Mouse (Mus musculus): ENCODE results near the gene Sdf2.

Gene Sdf2

DNA sequence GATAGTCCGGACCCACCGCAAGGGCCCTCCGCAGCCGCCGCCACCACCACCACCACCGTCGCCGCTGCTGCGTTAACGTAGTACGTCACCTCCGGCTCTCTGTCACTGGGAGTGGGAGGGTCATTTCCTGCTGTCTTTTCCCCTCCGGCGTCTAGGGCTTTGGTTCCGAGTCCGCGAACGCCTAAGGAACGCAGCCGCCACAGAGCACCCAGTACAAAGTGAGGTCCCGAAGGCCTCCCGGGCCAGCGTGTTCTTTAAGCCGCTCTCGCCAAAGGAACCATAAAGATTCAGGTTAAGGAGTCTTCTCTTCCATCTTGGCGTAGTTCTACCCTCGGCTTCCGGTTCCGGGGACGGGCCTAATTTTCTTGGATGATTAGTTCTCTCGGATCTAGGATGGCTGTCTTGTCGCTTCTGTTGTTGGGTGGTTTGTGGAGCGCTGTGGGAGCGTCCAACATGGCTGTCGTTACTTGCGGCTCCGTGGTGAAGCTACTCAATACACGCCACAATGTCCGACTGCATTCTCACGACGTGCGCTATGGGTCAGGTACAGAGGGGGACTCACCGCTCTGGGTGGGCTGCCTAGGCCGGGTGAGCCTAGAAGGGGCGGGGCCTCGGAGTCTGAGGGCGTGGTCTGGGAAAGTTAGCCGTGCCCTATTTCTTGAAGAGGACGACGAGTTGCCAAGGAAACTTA, at the start of gene Sdf2, which contains the start of gene Supt6:
Gene Sdf2 (plus strand): TSS at position 120 of the 691 bp plus-strand sequence.
Gene Supt6 (minus strand): TSS at position 361 of the 691 bp plus-strand sequence.
- in situ Hi-C loops (cut with MboI, MseI), result no loop called here

GRCm38 (mm10) chr11:78202372-78202771, 43.2 kb upstream of the Sdf2 start:
- in situ Hi-C loops (cut with MboI, MseI), result no loop called here

- in situ Hi-C loops (cut with MboI, MseI), result no loop called here
Measured at GRCm38 (mm10) chr11:78204287-78204686, 41.3 kb upstream of the Sdf2 start.

DNA sequence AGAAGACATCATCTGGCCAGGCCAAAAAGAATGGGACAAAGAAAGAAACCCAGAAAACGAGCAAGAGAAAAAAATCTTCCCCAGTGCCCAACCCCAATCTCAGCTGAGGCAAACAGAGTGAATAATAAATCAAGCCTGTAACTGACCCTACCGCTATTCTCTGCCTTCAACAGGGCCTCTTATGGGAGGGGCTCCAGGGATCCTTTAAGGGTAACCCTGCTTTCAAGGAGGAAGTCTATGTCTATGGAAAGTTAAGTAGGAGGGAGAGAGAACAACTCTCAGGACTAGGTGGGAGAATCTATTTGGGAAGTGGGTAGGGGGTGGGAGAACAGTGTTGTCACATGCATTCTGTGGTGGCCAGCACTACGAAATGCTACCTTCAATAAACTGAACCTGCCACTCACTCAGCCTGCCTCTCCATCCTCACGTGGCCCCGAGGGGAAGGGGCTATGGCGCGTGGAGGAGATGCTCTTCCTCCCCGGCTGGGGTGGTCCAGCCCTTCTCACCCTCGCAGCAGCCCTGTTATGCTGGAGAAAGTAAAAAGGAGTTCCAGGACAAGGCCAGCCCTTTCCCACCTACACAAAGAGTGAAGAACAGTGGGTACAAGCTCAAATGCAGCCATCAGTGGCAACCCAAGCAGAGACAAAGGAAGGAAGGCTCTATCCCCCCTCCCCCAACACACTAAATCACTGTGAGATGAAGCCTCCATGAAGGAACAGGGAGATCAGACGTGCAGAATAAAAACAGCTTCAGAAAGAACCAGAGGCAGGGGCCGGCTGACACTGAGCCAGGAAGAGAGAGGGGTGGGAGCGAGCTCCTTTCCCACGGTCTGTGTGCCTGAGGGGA, 40.0 kb upstream of the Sdf2 start:
- in situ Hi-C loops (cut with MboI, MseI), result no loop called here

DNA sequence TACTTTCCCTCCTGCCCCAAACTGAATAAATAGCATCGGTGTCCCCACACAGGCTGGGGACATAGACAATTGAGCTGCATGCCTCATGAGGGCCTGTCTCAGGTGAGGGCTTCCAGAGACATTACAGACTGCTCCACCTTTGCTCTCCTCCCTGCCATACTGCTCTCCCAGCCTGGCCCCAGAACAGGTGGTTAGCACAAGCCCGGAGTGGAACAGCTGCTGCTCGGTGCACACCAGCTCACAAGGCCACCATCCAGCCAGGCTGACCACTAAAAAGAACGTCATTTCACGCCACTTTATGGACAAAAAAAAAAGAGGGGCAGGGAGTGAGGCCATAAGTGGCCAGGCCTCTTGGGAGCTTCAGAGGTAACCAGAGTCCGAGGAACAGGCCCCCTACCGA, 38.4 kb upstream of the Sdf2 start:
- in situ Hi-C loops (cut with MboI, MseI), result no loop called here

DNA sequence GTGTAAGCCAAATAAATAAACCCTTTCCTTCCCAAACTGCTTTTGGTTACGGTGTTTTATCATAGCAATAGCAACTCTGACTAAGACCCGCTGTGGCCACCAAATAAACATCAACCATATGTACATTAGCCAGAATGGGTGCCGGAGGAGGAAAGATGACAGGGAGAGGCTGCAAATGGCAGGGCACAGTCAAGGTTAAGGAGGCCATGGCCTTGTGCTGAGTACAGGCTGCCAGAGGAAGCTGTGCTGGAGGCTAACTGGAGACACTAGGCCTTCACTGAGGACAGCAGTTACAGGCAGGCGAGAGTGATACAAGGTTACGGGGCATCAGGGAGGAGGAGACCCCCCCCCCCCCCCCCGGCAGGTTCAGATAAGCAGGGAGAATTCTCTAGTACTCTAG, 35.7 kb upstream of the Sdf2 start:
- in situ Hi-C loops (cut with MboI, MseI), result no loop called here

DNA sequence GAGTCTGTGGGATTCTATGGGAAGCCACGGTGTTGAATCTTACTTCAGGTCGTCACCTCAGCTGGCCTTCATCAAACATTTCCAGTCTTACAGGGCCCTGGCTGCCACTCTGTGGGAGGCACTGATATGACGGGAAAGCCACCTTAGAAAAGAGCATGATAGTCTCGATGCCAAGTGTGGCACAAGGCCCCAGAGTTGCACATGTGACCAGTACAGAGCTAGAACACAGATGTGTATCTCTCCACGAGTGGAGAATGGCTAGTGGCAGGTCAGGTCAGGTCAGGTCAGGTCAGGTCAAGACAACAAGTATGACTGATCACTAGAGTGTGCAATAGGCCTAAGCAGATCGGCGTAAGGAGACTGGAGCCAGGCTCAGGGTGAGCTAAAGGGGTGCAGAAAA, 34.9 kb upstream of the Sdf2 start:
- in situ Hi-C loops (cut with MboI, MseI), result no loop called here

DNA sequence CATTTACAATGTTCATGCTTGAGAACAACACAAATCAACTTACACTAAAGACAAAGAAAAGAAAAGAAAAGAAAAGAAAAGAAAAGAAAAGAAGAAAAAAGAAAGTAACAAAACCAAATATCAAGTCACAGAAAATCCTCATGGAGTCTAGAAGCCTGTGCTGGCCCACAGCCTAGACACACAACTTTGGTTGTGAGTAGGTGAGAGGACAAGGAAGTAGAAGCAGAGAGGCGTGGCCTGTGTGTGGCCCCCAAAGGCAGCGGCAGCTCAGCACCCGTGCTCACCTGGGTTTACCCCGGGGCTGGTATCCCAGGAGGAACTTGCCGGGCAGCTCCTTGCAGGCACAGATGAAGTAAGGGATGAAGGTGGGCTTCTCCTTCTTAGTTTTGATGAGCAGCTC, 34.0 kb upstream of the Sdf2 start:
- in situ Hi-C loops (cut with MboI, MseI), result no loop called here

GRCm38 (mm10) chr11:78213086-78213817, 32.3 kb upstream of the Sdf2 start:
- in situ Hi-C loops (cut with MboI, MseI), result no loop called here

GRCm38 (mm10) chr11:78215709-78216317, 29.7 kb upstream of the Sdf2 start:
- in situ Hi-C loops (cut with MboI, MseI), result loop anchor here in 1 of 2 experiments (5.0 kb wide), 1 partner anchor 56 kb away; no protein-coding TSS in a partner anchor

DNA sequence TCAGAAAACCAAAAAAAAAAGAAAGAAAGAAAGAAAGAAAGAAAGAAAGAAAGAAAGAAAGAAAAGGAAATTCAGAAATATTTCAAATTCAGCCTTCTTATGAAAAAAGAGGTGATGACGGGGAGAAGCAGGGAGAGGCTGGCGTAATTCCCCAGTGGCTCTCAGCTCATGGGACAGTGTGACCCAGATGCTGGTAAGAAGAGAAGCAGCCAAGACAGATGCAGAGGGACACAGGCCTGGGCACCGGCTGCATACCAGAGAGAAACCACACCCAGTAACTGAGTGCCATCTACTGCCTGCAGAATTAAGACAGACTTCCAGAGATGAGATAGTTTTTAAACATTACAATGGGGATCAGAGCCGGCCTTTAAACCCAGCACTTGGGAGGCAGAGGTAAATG, 22.0 kb upstream of the Sdf2 start:
- in situ Hi-C loops (cut with MboI, MseI), result loop anchor here in 1 of 2 experiments (10.0 kb wide), 1 partner anchor 51 kb away; no protein-coding TSS in a partner anchor

DNA sequence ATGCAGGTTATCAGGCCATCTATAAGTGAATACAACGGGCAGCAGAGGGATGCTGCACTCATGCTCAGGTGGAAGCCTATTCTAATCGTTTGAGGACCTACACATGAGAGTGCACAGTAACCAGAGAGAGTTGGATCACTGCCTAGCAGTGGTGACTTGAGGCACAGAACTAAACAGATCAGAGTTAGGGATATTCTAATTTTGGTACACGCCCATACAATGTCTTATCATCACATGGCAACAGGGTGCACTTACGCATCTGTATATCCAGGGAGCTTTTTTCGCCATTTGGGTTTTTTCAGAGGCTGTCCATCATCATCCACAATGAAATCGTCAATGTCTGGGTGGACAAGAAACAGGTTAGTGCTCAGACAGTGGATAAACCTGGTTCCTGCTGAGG, 14.0 kb upstream of the Sdf2 start:
- in situ Hi-C loops (cut with MboI, MseI), result no loop called here

GRCm38 (mm10) chr11:78240193-78240857, 5.2 kb upstream of the Sdf2 start:
- in situ Hi-C loops (cut with MboI, MseI), result no loop called here

DNA sequence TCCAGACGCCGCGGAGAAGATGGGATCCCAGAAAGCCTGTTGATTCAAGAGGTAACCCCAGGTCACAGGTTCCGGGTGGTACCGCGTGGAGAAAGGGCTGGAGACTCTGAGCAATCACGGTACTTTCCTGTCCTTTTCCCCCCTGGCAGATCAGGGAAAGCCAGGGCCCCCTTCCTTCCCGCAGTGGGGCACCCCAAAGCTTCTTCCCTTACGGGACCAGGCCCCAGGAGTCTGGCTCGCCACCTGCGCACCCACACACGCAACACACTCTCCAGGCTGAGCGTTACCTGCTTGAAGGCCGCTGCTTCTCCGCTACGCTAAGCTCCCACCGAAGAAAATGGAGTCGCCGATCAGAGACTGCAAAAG, 302 bp upstream of the Sdf2 start:
- in situ Hi-C loops (cut with MboI, MseI), result no loop called here

GRCm38 (mm10) chr11:78246318-78247011, 919 bp downstream of the Sdf2 start:
- in situ Hi-C loops (cut with MboI, MseI), result no loop called here

GRCm38 (mm10) chr11:78247012-78247348, 1.4 kb downstream of the Sdf2 start:
- in situ Hi-C loops (cut with MboI, MseI), result no loop called here

- in situ Hi-C loops (cut with MboI, MseI), result no loop called here
Measured at GRCm38 (mm10) chr11:78247727-78248140, 2.2 kb downstream of the Sdf2 start.

GRCm38 (mm10) chr11:78256618-78257017, 11.1 kb downstream of the Sdf2 start:
- in situ Hi-C loops (cut with MboI, MseI), result loop anchor here in 1 of 2 experiments (25.0 kb wide), 1 partner anchor 1669 kb away; no protein-coding TSS in a partner anchor

GRCm38 (mm10) chr11:78260489-78261258, 15.1 kb downstream of the Sdf2 start:
- in situ Hi-C loops (cut with MboI, MseI), result loop anchor here in 1 of 2 experiments (25.0 kb wide), 1 partner anchor 1673 kb away; no protein-coding TSS in a partner anchor

Measured in T-helper 17 cell (primary cell).